Mouse (Mus musculus): ENCODE measurements at regions not wholly inside any gene's neighbourhood (a gene's known extent, or its start where the extent isn't known, plus 50 kb on each side); places are given as distances from the start of the nearest gene placed in this dataset.

- Histone ChIP-seq H3K4me1 (ENCODE audit: control insufficient read depth, insufficient read depth, low read length) (peaks cover 35% of the 10 kb centered on the region), H3K36me3 (ENCODE audit: control insufficient read depth, insufficient read depth, low read length) (no peaks in the 10 kb centered on the region), H3K4me3 (replicated peaks; ENCODE audit: low read length) (no peak overlapping the region), H3K9me3 (ENCODE audit: control insufficient read depth, low read length) (no peaks in the 10 kb centered on the region), H3K27me3 (ENCODE audit: control insufficient read depth, insufficient read depth, low read length) (no peaks in the 10 kb centered on the region), H3K9ac (ENCODE audit: low read depth, low read length, severe bottlenecking) (no peak overlapping the region), H3K4me2 (replicated peaks; ENCODE audit: low read depth, low read length, severe bottlenecking) (no peak overlapping the region), H3K27ac (replicated peaks; ENCODE audit: low read depth, low read length) (peak overlapping the region; percentile 71)
- ATAC-seq (ENCODE audit: low FRiP score, low read depth) (no peak), DNase-seq (ENCODE audit: low spot score) (no peak)
- no peak for TF ChIP-seq POLR2A (IDR thresholded peaks at IDR 0.05; ENCODE audit: borderline replicate concordance, extremely low read depth, insufficient read depth, insufficient read length)
- 28% methylated on average over 3 of the region's 3 CpGs for WGBS
Measured at GRCm38 (mm10) chr5:118354871-118355270, 109.8 kb downstream of the 2410131K14Rik start.

- no peak overlapping the region for H3K4me3 ChIP-seq (replicated peaks; ENCODE audit: low read length)
- H3K9ac ChIP-seq (ENCODE audit: low read depth, low read length, severe bottlenecking) = no peak overlapping the region
- ATAC-seq (ENCODE audit: low FRiP score, low read depth) = no peak
- 39% methylated on average over 5 of the region's 5 CpGs for WGBS
- no peak for DNase-seq (ENCODE audit: low spot score)
- no peak overlapping the region for H3K4me2 ChIP-seq (replicated peaks; ENCODE audit: low read depth, low read length, severe bottlenecking)
- peak overlapping the region; percentile 71 for H3K27ac ChIP-seq (replicated peaks; ENCODE audit: low read depth, low read length)
- no peaks in the 10 kb centered on the region for H3K36me3 ChIP-seq (ENCODE audit: control insufficient read depth, insufficient read depth, low read length)
- H3K4me1 ChIP-seq (ENCODE audit: control insufficient read depth, insufficient read depth, low read length) = peaks cover 39% of the 10 kb centered on the region
- H3K27me3 ChIP-seq (ENCODE audit: control insufficient read depth, insufficient read depth, low read length) = no peaks in the 10 kb centered on the region
- no peaks in the 10 kb centered on the region for H3K9me3 ChIP-seq (ENCODE audit: control insufficient read depth, low read length)
- TF ChIP-seq POLR2A (IDR thresholded peaks at IDR 0.05; ENCODE audit: borderline replicate concordance, extremely low read depth, insufficient read depth, insufficient read length) = no peak
Measured at GRCm38 (mm10) chr5:118355287-118355686, 110.3 kb downstream of the 2410131K14Rik start.

GRCm38 (mm10) chr5:118355691-118356337 is 110.8 kb downstream of the 2410131K14Rik start:
- H3K27ac ChIP-seq (replicated peaks; ENCODE audit: low read depth, low read length) = peak overlapping the region; percentile 71
- peaks cover 43% of the 10 kb centered on the region for H3K4me1 ChIP-seq (ENCODE audit: control insufficient read depth, insufficient read depth, low read length)
- WGBS = 13% methylated on average over 11 of the region's 11 CpGs
- no peaks in the 10 kb centered on the region for H3K9me3 ChIP-seq (ENCODE audit: control insufficient read depth, low read length)
- no peak for TF ChIP-seq POLR2A (IDR thresholded peaks at IDR 0.05; ENCODE audit: borderline replicate concordance, extremely low read depth, insufficient read depth, insufficient read length)
- no peaks in the 10 kb centered on the region for H3K36me3 ChIP-seq (ENCODE audit: control insufficient read depth, insufficient read depth, low read length)
- DNase-seq (ENCODE audit: low spot score) (peak; percentile 79), ATAC-seq (ENCODE audit: low FRiP score, low read depth) (peak; percentile 78)
- H3K4me3 ChIP-seq (replicated peaks; ENCODE audit: low read length) = no peak overlapping the region
- H3K9ac ChIP-seq (ENCODE audit: low read depth, low read length, severe bottlenecking) = no peak overlapping the region
- no peaks in the 10 kb centered on the region for H3K27me3 ChIP-seq (ENCODE audit: control insufficient read depth, insufficient read depth, low read length)
- H3K4me2 ChIP-seq (replicated peaks; ENCODE audit: low read depth, low read length, severe bottlenecking) = no peak overlapping the region

GRCm38 (mm10) chr5:118359646-118360373 is 114.8 kb downstream of the 2410131K14Rik start:
- Histone ChIP-seq H3K4me1 (ENCODE audit: control insufficient read depth, insufficient read depth, low read length) (peaks cover 42% of the 10 kb centered on the region), H3K9me3 (ENCODE audit: control insufficient read depth, low read length) (no peaks in the 10 kb centered on the region), H3K27ac (replicated peaks; ENCODE audit: low read depth, low read length) (no peak overlapping the region), H3K9ac (ENCODE audit: low read depth, low read length, severe bottlenecking) (no peak overlapping the region), H3K27me3 (ENCODE audit: control insufficient read depth, insufficient read depth, low read length) (no peaks in the 10 kb centered on the region), H3K4me3 (replicated peaks; ENCODE audit: low read length) (no peak overlapping the region), H3K36me3 (ENCODE audit: control insufficient read depth, insufficient read depth, low read length) (no peaks in the 10 kb centered on the region), H3K4me2 (replicated peaks; ENCODE audit: low read depth, low read length, severe bottlenecking) (peak overlapping the region; percentile 8; the same call in 1 of the 2 replicates)
- DNase-seq (ENCODE audit: low spot score) (peak; percentile 64), ATAC-seq (ENCODE audit: low FRiP score, low read depth) (no peak)
- no peak for TF ChIP-seq POLR2A (IDR thresholded peaks at IDR 0.05; ENCODE audit: borderline replicate concordance, extremely low read depth, insufficient read depth, insufficient read length)
- WGBS = 41% methylated on average over 13 of the region's 13 CpGs

- DNase-seq (ENCODE audit: low spot score) (no peak), ATAC-seq (ENCODE audit: low FRiP score, low read depth) (no peak)
- H3K4me1 ChIP-seq (ENCODE audit: control insufficient read depth, insufficient read depth, low read length) = peaks cover 35% of the 10 kb centered on the region
- no peak for TF ChIP-seq POLR2A (IDR thresholded peaks at IDR 0.05; ENCODE audit: borderline replicate concordance, extremely low read depth, insufficient read depth, insufficient read length)
- no peaks in the 10 kb centered on the region for H3K36me3 ChIP-seq (ENCODE audit: control insufficient read depth, insufficient read depth, low read length)
- no peak overlapping the region for H3K4me3 ChIP-seq (replicated peaks; ENCODE audit: low read length)
- no peak overlapping the region for H3K9ac ChIP-seq (ENCODE audit: low read depth, low read length, severe bottlenecking)
- 63% methylated on average over 15 of the region's 16 CpGs for whole genome bisulfite sequencing
- no peaks in the 10 kb centered on the region for H3K27me3 ChIP-seq (ENCODE audit: control insufficient read depth, insufficient read depth, low read length)
- peak overlapping the region; percentile 8; the same call in 1 of the 2 replicates for H3K4me2 ChIP-seq (replicated peaks; ENCODE audit: low read depth, low read length, severe bottlenecking)
- no peaks in the 10 kb centered on the region for H3K9me3 ChIP-seq (ENCODE audit: control insufficient read depth, low read length)
- no peak overlapping the region for H3K27ac ChIP-seq (replicated peaks; ENCODE audit: low read depth, low read length)
Measured at GRCm38 (mm10) chr5:118360374-118361064, 115.5 kb downstream of the 2410131K14Rik start.
